In the genomic region with DNA sequence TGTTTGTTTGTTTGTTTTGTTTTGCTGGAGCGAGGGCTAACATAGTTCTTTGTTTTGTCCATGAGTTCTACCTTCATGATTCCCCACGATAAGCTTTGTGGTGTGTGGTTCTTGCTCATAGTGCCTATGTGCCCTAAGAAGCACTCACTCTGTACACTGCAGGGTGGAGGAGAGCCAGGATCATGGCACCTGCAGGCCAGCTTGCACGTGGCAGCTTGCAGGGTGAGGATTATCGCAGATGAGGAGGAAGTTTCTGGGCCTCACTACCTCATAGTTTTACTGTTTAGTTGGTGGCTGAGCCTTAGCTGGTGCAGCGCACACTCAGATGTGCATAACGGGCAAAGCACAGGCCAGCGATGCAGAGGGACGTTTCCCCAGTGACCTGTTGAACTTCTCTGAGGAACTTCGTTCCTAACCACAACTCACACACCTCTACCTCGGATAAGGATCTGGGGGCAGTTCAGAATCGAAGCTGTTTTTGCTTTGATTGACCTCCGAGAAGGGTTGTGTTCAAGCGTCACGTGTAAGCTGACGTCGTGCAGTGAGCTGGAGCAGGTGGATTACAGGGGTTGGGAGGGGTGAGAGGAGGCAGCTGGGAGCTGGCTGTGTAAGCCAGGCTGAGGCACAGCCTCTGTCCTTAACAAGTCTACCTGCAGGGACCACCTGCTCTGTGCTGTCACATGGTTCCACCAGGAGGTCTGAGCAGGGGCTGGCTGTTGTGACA, we compare ENCODE assay signal across 14 mouse cellular contexts.
DNase-seq lines count a peak whose midpoint lies in the region; ATAC-seq lines count a peak whose summit lies in the region.
"Had no signal": no experiment of that assay in that cellular context is flagged by ENCODE, and none has a peak within 500 bp of the region (broad histone marks: within the 10 kb centered on the region; RNA-seq: fewer than 3 reads in every experiment).

No protein-coding gene starts in this region.

- H3K27ac ChIP-seq in kidney, embryonic 14.5 days (ENCODE audit: low read depth, low read length): no peak overlapping the region
- H3K27ac ChIP-seq: left cerebral cortex, adult 2 months; limb, embryonic 15.5 days had no signal

- no peak overlapping the region for H3K4me2 ChIP-seq in kidney, embryonic 14.5 days (replicated peaks; ENCODE audit: low read depth, low read length)
- H3K4me2 ChIP-seq: limb, embryonic 15.5 days had no signal

- no peak overlapping the region for H3K9ac ChIP-seq in kidney, embryonic 14.5 days (ENCODE audit: low read depth, low read length)
- H3K9ac ChIP-seq: limb, embryonic 15.5 days had no signal

- H3K36me3 ChIP-seq in kidney, embryonic 14.5 days (ENCODE audit: control insufficient read depth, insufficient read depth, low read length): no peaks in the 10 kb centered on the region
- H3K36me3 ChIP-seq: limb, embryonic 15.5 days had no signal

- peak; percentile 58; the same call in 1 of the 2 replicates for ATAC-seq in kidney, embryonic 14.5 days (ENCODE audit: low FRiP score, low TSS enrichment)
- 0 out of 2 replicates have a peak, but pooled peaks have one; percentile 8 for ATAC-seq in megakaryocyte, adult 5-6 weeks (ENCODE audit: poor library complexity, severe bottlenecking)
- ATAC-seq: hindbrain, embryonic 16.5 days; Patski had no signal

- H3K9me3 ChIP-seq in kidney, embryonic 14.5 days (ENCODE audit: control insufficient read depth, low read length): no peaks in the 10 kb centered on the region
- H3K9me3 ChIP-seq: limb, embryonic 15.5 days had no signal

- 40% methylated on average over 16 of the region's 16 CpGs for WGBS in kidney, embryonic 14.5 days

- intact Hi-C loops in left cerebral cortex, postnatal 4 days (cut with DNase I): no loop called here

- no peaks in the 10 kb centered on the region for H3K27me3 ChIP-seq in kidney, embryonic 14.5 days (ENCODE audit: control insufficient read depth, insufficient read depth, low read length)
- H3K27me3 ChIP-seq: limb, embryonic 15.5 days; Patski had no signal

- no peak overlapping the region for H3K4me3 ChIP-seq in kidney, embryonic 14.5 days (ENCODE audit: low read length)
- H3K4me3 ChIP-seq: left cerebral cortex, adult 2 months; limb, embryonic 15.5 days had no signal

- no peak for DNase-seq in kidney, adult 11 months
- DNase-seq in thymus, postnatal 0 days (ENCODE audit: low spot score): peak; percentile 10
- no peak for DNase-seq in thymus, postnatal 10 days (ENCODE audit: low spot score in 2 of 2)
- DNase-seq in thymus, postnatal 4 days: peak; percentile 18
- no peak for DNase-seq in right cerebral cortex, adult 2 months (ENCODE audit: low spot score in 2 of 2)
- no peak for DNase-seq in left cerebral cortex, postnatal 4 days
- DNase-seq: cerebellum, adult 11-12 months; lung, adult 2 months had no signal

- peaks cover 8% of the 10 kb centered on the region for H3K4me1 ChIP-seq in kidney, embryonic 14.5 days (ENCODE audit: control insufficient read depth, insufficient read depth, low read length)

Comparison
In these comparisons a context has a peak if more than half of its experiments do, and no peak if none do; other contexts are left out.
1. DNase-seq: peak in thymus, postnatal 0 days (single experiment) and thymus, postnatal 4 days (single experiment); none in kidney, adult 11 months (single experiment), thymus, postnatal 10 days (0 of 2), right cerebral cortex, adult 2 months (0 of 2) and left cerebral cortex, postnatal 4 days (single experiment).